Mouse (Mus musculus) thymus, postnatal 25 days (tissue): Measurements from ENCODE around the gene Atxn1.
A peak's percentile ranks its signal among the peaks of the same experiment; 100 is the strongest.

ENCODE experiments used
- DNase-seq: peaks from one replicate; pipeline ENCODE4 v3.0.0; 2022

The Atxn1 gene

GRCm38 (mm10) chr13:45559258-45559657, 405.6 kb downstream of the Atxn1 start:
- DNase-seq: no peak

DNA sequence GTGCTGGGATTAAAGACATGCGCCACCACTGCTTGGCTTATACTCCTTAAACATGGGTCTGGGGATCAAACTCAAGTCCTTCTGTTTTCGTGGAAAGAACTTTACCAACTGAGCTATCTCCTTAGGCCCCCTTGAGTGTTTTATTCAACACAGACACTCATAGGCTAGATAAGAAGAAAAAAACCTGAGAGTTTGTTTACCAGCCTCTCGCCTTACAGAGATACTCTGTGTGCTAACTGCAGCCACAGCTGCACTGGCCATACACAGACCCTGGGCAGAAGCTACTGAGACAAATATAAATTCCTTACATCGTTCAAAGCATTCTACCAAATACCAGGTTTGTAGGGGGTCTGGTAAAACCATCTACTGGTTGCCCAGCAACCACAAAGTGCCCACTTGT, 406.4 kb downstream of the Atxn1 start:
- no peak for DNase-seq

DNA sequence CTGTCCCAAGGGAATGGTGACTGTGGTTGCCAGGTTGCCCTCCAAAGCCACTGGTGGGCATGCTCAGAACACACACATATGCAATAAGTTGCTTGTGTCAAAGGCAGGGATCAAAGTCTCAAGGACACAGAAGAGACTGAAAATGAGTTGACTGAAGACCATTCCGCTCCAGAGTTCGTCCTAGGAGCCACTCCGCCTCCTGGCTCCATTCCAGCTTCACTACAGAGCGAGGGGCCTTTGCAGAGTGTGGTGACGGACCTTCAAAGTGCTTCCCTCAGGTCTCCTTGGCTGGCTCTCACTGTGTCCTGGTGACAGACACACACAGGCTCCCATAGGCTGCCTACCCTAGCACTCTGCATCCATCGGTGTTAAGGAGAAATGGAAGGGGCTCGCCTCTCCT, 411.1 kb downstream of the Atxn1 start:
- no peak for DNase-seq

DNA sequence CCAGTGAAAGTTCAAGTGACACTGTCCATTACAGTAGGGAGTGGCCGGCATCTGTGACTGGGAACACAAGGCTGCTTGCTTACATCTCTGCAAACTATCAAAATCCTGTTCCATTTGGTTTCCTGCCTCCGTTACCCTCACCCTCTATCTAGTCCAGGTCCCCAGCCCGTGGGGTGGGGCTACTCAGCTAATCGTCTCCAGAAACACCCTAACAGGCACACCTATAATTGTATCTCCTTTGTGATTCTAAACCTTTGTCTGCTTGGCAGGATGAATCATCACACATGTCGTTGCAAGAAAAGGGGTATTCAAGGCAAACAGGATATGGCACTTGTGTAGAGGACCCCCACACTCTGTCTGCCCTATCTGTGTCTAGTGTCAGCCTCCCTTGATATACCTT, 417.3 kb downstream of the Atxn1 start:
- no peak for DNase-seq

DNA sequence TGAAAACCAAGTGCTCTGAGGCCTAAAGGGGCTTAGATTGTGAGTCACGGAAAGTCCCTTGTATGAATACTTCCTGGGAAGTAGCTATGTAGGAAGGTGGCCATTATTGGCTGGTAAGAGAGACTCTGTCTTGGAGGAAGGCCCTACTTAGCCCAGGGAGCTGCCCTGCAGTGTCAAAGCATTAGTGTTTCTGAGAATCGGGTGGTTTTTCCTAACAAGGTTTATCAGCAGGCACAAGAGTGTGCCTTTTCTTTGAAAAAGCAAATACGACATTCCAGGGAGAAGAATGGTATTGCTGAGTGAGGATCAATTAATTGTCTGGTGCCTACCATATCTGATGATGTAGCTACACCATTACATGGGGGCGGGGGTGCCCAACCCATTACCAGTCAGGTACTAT, 417.9 kb downstream of the Atxn1 start:
- no peak for DNase-seq

DNA sequence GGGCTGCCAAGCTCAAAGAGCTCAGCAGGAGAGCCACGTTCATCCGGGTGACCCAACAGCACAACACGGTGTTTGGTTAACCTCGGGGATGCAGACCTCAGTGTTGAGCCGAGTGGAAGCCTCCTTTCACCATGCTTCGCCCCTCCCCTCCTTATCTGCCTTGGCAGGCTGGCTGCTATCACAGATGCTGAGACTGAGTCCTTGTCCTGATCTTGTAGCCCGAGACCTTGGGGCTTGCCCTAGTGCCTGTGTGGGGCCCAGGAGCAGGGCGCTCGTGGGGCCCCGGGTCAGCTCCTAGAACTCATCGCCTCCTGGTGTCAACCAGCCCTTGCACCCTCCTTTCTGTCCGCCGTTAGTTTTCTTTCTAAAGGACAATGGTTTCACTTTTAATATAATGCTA, 418.8 kb downstream of the Atxn1 start:
- no peak for DNase-seq

- peak; percentile 49 for DNase-seq
Observed at GRCm38 (mm10) chr13:45539205-45539568, 425.6 kb downstream of the Atxn1 start.

- no peak for DNase-seq
Observed at GRCm38 (mm10) chr13:45538532-45539204, 426.1 kb downstream of the Atxn1 start.

DNA sequence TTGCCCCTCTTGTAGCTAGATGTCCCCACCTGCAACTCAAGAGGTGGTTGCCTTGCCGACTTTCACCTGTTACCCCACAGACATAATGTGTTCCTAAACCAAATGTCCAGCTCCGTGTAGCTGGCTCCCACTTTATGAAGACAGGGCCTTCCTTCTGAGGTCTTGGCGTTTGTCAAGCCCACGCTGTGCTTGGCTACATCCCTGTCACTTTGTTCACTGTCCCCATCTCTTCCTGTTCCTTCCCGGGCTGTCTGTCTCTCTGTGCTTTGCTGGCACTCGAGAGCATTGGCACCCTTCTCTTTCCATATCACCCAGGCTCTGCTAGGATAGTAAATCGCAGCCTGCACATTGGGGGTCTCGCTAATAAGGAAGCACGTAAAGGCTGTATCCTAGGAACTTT, 426.7 kb downstream of the Atxn1 start:
- no peak for DNase-seq

DNA sequence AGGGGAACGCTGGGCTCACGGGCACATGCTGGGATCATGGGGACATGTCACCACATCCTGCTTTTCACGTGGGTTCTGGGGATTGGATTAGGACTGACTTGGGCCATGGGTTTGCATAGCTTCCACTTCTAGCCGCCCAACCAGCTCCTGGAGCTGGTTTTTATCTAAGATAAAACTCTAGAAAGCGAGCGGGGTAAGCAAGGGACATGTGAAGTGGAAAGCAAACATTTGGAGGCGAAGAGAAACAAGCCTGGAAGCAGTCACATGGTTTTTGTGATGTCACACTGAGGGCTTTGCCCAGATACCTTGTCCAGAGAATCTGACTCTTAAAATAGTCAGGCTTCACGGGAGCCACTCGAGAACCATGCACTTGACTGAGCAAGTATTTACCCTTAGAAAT, 427.7 kb downstream of the Atxn1 start:
- DNase-seq: no peak

DNA sequence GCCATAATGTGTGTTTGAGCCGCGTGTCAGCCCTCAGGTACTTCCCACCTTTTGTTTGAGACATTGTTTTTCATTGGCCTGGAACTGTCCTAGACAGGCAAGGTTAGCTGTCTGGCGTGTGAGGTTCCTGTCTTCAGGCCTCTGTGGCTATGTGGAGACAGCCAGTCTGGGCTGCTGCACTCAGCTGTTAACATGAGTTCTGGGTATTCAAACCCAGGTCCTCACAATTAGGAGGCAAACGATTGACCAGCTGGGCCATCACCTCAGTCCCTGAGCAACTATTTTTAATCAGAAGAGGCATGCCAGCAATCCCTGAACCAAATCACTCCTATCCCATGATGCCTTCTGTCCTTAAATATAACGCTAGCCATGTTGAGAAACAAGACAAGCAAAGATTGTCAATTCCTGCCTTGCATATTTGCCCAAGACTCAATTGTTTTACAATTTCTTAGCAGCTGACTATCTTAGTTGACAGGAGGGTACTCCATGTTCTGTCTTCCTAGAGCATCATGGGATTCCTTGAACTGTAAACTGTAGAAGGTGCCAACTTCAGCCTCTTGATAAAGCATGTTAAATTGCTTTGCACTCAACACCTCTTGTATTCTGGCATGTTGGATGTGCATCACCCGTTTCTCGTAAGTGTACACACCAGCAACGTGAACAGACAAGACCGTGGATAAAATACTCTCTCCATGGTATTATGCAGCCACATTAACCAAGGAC, 428.9 kb downstream of the Atxn1 start:
- DNase-seq: no peak

GRCm38 (mm10) chr13:45530754-45531153, 434.1 kb downstream of the Atxn1 start:
- DNase-seq: no peak

GRCm38 (mm10) chr13:45528787-45529186, 436.0 kb downstream of the Atxn1 start:
- no peak for DNase-seq

DNA sequence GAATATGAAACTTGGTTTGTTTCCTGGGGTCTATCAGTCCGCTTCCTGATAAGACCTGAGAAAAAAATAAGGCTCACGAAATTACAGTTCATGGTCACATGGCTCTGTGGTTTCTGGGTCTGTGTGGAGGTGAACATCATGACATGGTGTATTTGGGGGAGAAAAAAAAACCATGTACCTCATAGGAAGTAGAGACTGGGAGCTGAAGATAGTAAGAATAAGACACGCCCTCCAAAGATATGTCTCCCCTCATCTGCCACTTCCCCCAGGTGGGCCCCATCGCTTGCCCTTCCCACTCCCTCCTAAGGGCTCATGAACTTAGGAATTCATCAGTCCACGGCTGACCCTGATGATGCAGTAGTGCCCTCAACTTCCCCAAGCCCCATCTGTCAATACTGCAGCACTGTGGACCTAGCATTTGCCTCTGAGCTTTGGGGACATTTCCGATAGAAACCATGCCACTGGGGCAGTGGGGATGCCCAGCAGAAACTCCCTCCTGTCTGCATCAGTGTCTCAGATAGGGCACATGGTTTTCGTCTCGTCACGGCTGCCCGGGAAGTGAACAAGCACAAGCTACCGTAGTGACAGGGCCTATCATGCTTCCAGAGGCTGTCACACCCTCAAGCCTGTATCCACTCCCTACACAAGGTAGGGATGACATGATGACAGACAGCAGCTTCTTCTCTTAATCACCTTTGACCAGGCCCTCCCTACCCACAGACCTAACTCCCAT, 437.4 kb downstream of the Atxn1 start:
- no peak for DNase-seq

- DNase-seq: no peak
Observed at GRCm38 (mm10) chr13:45526230-45526629, 438.6 kb downstream of the Atxn1 start.

DNA sequence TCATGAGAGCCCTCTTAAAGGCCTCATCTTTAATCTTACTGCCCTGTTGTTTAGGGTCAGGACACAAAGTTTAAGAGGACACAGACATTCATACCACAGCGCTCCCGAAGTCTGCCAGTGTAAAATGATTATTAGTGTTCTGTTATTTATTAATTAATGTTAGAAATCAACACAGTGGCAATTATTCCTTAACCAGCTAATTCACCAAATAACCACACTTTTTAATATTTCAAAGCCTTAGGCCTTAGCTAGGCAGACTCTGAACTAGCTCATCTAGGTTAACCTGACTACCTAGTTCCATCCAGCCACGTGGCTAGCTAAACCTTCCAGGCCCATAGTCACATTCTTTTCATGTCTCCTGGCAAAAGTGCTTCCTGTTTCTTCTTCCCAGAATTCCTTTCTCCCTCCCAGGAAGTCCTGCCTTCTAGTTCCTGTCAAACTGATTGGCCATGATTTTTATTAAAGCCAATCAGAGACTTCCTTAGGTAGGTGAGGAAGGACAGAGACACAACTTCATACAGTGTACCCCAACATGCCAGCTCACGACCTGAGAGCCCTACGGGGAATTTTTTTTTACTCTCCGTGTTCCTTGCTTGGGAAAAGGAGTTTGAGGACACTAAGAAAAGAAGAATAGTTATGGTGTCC, 439.9 kb downstream of the Atxn1 start:
- DNase-seq: no peak

GRCm38 (mm10) chr13:45524305-45524704, 440.5 kb downstream of the Atxn1 start:
- no peak for DNase-seq

DNA sequence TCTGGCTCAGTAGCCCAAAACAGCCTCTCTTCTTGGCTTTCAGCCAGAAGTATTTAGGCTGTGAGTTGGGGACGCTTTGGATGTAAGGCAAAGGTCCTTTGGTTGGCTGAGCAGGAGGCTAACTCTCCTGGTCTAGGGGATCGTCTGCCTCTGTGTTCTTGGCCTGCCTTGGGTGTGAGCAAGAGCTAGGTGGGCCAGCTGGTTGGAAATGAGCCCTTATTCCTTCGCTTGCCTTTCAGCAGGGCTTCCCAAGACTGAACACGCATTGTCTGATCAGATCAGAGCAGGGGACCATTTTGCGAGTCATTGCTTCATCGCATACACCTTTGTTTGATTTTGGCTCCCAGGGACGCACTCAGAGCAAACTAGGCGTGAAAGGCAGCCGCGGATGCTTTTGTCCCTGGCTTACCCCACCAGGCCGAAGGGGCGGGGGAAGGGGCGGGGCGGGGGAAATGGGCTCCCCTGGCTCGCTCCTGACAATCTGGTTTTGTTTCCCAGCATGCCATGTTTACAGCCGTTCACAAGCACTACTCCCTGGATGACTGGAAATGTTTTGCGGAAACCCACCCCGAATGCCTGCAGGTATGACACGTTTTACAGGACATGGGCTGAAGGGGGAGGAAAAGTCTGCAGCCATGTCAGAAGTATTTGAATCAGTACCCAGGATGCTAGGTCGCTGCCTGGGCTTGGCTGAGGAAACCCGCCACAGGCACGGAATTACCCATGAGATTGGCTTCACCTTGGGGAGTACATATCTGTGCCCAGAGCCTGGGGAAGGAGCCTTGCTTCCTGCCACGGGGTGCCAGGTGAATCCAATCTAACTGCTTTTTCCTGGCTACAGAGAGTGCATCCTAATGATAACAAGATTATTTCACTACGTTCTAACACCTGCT, 448.1 kb downstream of the Atxn1 start:
- DNase-seq: no peak

DNA sequence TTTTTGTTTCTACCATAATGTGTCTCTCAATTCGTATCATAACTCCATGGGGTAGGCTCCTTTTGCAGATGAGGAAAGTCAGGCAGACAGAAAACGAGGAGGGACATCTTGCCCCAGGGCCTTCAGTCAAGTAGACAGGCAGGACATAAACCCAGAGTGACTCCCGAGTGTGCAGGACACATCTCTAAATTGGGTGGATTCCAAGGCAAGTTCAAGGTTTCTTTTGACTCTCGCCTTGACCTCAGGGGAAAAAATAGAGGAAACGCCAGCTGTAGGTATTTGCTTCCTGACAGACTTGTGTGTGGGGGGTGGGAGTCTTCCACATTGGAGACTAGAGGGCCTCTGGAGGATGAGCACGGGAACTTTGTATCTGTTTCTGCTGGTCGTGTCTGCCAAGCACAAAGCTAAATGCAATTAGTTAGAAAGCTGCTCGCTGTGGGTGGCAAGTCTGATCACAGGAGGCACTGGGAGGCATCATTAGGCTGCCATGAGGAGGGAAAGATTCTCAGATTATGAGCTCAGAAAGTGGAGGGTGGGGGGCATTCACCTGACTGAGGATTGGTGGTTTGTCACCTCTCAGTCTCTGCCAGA, 449.9 kb downstream of the Atxn1 start:
- DNase-seq: no peak

- DNase-seq: no peak
Observed at GRCm38 (mm10) chr13:45514115-45514514, 450.7 kb downstream of the Atxn1 start.

DNA sequence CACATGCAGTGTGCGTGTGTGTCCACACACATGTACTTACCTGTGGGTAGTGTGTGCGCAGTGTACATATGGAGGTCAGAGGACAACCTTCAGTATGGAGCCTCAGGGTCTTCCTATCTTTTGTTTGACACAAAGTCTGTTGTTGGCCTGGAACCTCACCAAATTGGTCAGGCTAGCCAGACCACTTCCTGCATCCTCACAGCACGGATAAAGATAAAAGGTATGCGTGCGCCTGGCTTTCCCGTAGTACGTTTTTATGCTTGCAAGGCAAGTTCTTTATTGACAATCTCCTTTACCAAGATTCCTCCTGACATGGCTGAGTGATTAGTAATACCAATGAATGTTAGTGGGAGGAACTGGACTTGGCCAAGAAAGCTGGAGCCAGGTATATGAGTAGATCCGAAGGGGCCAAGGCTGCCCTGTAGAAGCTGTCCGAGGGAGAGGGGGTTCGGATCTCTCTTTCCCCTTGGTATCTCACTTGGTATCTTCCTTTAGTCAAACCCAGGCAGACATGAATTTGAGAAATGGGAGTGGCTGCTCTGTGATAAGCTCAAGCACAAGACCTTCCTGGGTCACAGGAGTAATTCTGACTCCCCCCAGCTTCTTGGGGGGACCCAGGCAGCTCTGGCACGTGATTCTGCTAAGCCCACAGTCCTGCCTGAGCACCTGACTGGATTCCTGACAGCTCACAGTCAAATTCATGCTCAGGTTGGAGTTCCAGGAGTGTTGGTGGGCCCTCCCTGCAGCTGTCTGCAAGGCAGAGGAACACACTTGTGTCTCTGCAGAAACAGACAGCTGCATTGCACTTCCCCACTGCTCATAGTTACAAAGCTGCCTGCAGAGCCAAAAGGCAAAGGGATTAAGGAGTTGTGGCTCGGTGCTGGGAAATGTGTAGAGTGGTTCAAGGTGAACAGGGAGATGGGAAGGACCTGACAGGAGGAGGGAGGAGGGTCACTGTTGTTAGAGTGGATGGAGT, 451.5 kb downstream of the Atxn1 start:
- no peak for DNase-seq
